Mouse (Mus musculus) B cell, adult 67 days (primary cell): ENCODE data around the gene G6pdx. TPM values are rescaled to one million over a fixed set of nuclear protein-coding genes. Genes with fewer than 3 reads are reported as not detected.

Experiments
- total RNA-seq, 2 experiments: library from RNA; stranded (reverse); gene quantifications; 4 replicates each; pipeline ENCODE4 v1.2.4; 2023

Gene G6pdx
- 10 to 100 TPM; 32.1 to 32.5 TPM for total RNA-seq

GRCm38 (mm10) chrX:74428826-74429276, at the start of gene G6pdx:
G6pdx (minus strand) TSS chrX:74429194.

GRCm38 (mm10) chrX:74392535-74393443, 36.2 kb downstream of the G6pdx start, which contains the start of the genes Fam3a and Ikbkg:
Fam3a (minus strand) TSS chrX:74393272.
Ikbkg (plus strand) TSS chrX:74393290.

GRCm38 (mm10) chrX:74372888-74373549, 56.0 kb downstream of the G6pdx start, which contains the start of the genes Ubl4a and Slc10a3:
Ubl4a (minus strand) TSS chrX:74373218.
Slc10a3 (minus strand) TSS chrX:74373349.

Other genes with a start within 250 kb of the G6pdx start
- gene Flna, start 179.4 kb downstream of the G6pdx start, total RNA-seq, result 100 to 1,000 TPM; 521 to 524 TPM
- gene Emd, start 174.5 kb downstream of the G6pdx start, total RNA-seq, result 10 to 100 TPM; 72.5 to 81.1 TPM
- gene Rpl10, start 158.4 kb downstream of the G6pdx start, total RNA-seq, result 100 to 1,000 TPM; 649 to 808 TPM
- 100 to 1,000 TPM; 120 to 139 TPM for gene Taz, start 147.3 kb downstream of the G6pdx start, total RNA-seq
- 10 to 100 TPM; 18.5 to 21.2 TPM for gene Dnase1l1, start 146.9 kb downstream of the G6pdx start, total RNA-seq
- gene Atp6ap1, start 132.1 kb downstream of the G6pdx start, total RNA-seq, result 100 to 1,000 TPM; 183 to 197 TPM
- 100 to 1,000 TPM; 302 to 378 TPM for gene Gdi1, start 124.2 kb downstream of the G6pdx start, total RNA-seq
- 100 to 1,000 TPM; 101 to 105 TPM for gene Fam50a, start 116.2 kb downstream of the G6pdx start, total RNA-seq
- gene Plxna3, start 100.1 kb downstream of the G6pdx start, total RNA-seq, result 10 to 100 TPM; 13.4 to 14.8 TPM
- 10 to 100 TPM; 26.8 to 27.2 TPM for gene Lage3, start 75.6 kb downstream of the G6pdx start, total RNA-seq
- 10 to 100 TPM; 28.9 to 33.8 TPM for gene Ubl4a, start 56.0 kb downstream of the G6pdx start, total RNA-seq
- 10 to 100 TPM; 18.5 to 20.6 TPM for gene Slc10a3, start 55.8 kb downstream of the G6pdx start, total RNA-seq
- 10 to 100 TPM; 17.2 to 30.0 TPM for gene Fam3a, start 35.9 kb downstream of the G6pdx start, total RNA-seq
- gene Ikbkg, start 35.9 kb downstream of the G6pdx start, total RNA-seq, result 10 to 100 TPM; 61.8 to 62.6 TPM
- gene Gm6880, start 52.2 kb upstream of the G6pdx start, total RNA-seq, result not detected
- not detected for gene Olfr1326-ps1, start 145.7 kb upstream of the G6pdx start, total RNA-seq
- gene Olfr1325, start 163.5 kb upstream of the G6pdx start, total RNA-seq, result not detected
- gene Gm5640, start 216.4 kb upstream of the G6pdx start, total RNA-seq, result not detected